Mouse (Mus musculus) testis, adult 2 months (tissue): ENCODE measurements at regions not wholly inside any gene's neighbourhood (a gene's known extent, or its start where the extent isn't known, plus 50 kb on each side); places are given as distances from the start of the nearest gene placed in this dataset.

Source experiments
- CTCF ChIP-seq: fragments of 200-500 bp; IDR thresholded peaks from 2 replicates; pipeline ENCODE4 v1.5.1; 2012; ENCODE audit warnings: low read depth, mild to moderate bottlenecking, inconsistent platforms, low read length, moderate library complexity; ENCODE audit not compliant: control insufficient read depth, insufficient read depth, insufficient replicate concordance
- POLR2A ChIP-seq: fragments of 200-500 bp; IDR thresholded peaks from 2 replicates; pipeline ENCODE4 v1.6.1; 2012; ENCODE audit warnings: low read depth, mild to moderate bottlenecking, inconsistent platforms, low read length, moderate library complexity; ENCODE audit not compliant: control insufficient read depth

- no peak for TF ChIP-seq POLR2A
- no peak for TF ChIP-seq CTCF
Observed at GRCm38 (mm10) chr1:83631394-83631793, 223.4 kb upstream of the Sphkap start.
